Mouse (Mus musculus) cortical plate, adult 2 months (tissue): ENCODE results near the gene Prkch.

Experiments used
- CTCF ChIP-seq: fragments of 200-500 bp; IDR thresholded peaks from 2 replicates; pipeline ENCODE4 v1.5.1; 2011; ENCODE audit warnings: mild to moderate bottlenecking, control low read depth, low read length; ENCODE audit not compliant: insufficient read depth; ENCODE audit errors: extremely low read depth
- POLR2A ChIP-seq: fragments of 200-500 bp; IDR thresholded peaks from 2 replicates; pipeline ENCODE4 v1.6.1; 2011; ENCODE audit warnings: mild to moderate bottlenecking, low read length, control low read depth; ENCODE audit not compliant: insufficient read depth; ENCODE audit errors: extremely low read depth

DNA sequence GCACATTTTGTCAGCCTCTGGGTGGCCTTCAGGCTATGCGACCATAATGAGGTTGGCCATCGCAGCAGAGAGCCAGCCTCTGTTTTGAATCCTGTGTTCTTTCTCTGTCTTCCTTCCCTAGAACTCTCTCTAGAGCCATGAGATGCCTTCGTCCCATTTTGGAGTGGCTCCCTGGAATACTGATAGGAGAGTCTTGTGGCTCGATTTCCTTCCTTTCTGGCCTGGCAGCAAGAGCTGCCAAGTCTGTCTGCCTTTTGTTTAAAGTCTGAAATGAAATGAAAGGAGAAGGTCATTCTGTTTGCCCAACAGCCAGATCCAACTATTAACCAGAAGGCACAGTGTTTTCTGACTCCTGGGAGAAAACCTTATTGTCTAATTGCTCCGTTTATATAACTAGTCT lies 184.2 kb downstream of the Prkch start:
- no peak for TF ChIP-seq POLR2A
- TF ChIP-seq CTCF, result no peak
